Mouse (Mus musculus) kidney, adult 18-20 months (tissue): ENCODE measurements around the gene Zmiz1.

Experiments used
- DNase-seq: peaks from one replicate; pipeline ENCODE4 v3.0.0; 2021

Zmiz1 gene

GRCm38 (mm10) chr14:25539493-25540116 is 80.6 kb downstream of the Zmiz1 start:
- DNase-seq, result no peak

DNA sequence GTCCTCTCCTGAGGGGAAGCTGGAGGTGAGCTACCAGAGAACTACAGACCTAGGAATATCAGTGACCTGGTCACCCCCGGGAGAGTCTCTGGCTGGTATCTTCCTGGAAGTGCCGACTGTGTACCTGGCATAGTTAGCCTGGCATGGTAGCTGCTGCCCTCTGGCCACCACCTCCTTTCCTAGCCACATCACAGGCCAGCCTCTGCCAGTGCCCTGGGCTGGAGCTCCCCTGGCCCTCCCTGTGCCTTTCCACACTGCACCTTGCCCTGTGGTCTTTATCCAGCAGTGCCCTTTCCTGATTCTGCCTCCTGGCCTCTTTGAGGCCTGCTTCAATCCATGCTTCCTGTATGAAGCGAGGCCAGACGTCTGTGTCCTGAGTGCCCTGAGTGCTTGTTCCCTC is 81.2 kb downstream of the Zmiz1 start:
- DNase-seq, result no peak

GRCm38 (mm10) chr14:25541213-25541612 is 82.2 kb downstream of the Zmiz1 start:
- no peak for DNase-seq

DNA sequence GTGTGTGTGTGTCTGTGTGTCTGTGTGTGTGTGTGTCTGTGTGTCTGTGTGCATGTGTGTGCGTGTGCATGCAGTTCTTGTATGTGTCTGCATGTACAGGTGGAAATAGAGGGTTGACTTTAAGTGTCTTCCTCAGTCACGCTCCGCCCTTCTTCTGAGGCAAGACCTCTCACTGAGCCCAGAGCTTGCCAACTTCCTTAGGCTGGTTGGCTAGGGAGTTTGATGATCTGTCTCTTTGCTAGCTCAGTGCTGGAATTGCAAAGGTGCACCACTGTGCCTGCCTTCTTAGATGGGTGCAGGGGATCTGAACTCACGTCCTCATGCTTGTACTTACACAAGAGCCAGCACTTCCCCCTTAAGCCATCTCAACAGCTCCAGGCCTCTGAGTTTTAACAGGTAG is 84.1 kb downstream of the Zmiz1 start:
- DNase-seq, result no peak

DNA sequence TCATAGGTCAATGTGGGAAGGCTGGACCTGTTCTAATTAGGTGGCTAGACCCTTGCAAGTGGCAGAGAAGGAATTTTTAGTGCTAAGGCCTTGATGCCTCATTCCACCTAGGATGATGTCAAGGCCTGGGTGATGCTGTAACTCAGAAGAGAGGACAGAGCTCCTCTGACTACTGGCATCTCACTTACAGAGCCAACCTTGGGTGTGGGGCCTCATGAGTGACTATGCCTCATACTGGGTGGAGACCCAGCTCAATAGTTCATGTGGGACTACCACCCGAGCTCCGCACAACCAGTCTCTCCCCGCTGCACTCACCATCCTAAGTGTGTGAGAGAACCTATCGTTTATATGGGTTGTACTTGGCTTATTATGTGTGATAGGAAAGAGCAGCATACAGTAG is 84.9 kb downstream of the Zmiz1 start:
- DNase-seq, result no peak

DNA sequence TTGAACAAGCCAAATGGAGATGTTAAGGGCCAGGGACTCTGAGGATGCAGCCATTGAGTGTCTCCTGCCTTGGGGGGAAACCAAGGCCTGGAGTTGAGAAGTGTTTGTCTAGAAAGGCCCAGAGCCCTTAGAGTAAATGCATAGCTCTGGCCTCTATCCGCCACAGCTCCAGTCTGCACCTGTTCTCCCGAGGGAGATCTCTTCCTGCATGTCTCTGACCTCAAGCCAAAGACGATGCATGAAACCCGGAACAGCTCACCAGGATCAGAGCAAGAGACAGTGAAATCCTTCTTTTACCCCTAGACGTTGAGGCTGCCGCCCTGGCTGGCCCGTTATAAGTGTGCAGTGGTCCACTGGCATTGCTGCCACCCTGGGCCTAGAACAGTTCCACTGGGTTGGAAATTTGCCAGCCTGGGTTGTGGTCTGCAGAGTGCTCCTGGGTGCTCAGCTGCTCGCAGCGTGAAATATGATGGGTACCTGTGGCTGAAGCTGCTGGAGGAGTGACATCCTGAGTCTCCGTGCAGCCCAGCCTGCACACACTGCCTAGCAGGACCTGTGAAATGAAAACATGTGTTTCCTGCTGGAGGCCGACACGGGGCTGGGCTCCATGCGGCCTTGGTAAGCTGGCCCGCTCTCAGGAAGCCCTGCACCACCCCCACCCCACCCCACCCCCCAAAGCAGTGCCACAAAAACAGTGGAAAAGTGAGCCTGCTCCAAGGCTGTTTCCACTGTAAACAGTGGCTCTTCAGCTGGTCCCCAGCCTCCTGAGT is 88.1 kb downstream of the Zmiz1 start:
- no peak for DNase-seq

DNA sequence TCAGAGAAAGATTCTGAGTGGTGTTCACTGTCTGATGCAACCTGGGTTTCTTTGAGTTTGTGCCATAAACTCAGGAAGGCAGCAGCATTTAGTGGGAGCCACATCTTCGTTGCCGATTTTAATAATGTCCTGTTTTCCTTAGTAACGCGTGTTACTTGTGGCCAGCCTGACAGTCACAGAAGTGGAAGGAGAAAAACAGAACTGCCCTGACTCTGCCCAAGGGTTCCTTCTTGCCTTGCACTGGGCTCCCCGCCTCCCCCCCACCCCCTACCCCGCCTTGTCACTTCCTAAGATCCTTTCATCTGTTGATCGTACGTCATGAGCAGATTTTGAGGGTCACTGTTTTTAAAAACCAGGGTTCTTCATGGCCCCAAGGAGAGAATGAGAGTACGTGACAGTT is 88.9 kb downstream of the Zmiz1 start:
- DNase-seq, result no peak

DNA sequence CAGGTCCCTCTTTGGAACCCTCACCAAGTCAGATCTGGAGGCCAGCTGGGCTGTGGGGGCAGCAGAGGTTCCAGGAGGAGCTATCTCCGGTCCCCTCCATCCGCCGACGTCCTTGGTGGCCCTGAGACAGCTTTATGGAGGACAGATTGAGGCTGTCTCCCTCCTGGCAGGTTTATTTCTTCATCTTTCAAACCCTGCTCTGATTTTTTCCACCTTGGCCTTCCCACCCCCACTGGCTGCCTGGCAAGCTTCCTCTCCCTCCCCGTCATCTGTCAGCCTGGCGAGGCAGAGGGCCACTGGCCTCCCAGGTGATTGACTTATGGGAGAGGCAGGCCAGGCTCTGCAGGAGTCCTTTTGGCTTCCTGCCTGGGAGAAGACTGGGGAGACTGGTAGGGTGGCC is 89.7 kb downstream of the Zmiz1 start:
- peak; percentile 67 for DNase-seq

DNA sequence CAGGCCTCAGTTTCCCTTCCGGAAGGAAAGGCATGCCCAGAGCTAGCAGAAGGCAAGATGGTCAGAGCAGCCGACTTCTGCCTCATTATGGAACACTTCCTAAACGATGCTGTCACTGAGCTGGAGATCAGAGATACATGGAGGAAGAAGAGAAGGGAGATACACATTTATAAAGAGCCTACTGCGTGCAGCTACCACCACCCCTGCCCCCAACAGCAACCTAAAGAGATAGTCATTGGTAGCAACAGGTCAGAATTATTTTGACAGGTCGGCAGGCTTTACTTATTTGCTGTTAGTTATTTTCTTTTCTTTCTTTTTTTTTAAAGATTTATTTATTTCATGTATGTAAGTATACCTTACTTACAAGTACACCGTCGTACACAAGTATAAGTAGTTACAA is 90.1 kb downstream of the Zmiz1 start:
- DNase-seq, result no peak

GRCm38 (mm10) chr14:25549871-25550840 is 91.2 kb downstream of the Zmiz1 start:
- no peak for DNase-seq

GRCm38 (mm10) chr14:25551731-25552130 is 92.7 kb downstream of the Zmiz1 start:
- no peak for DNase-seq

- DNase-seq, result no peak
These were observed 94.4 kb downstream of the Zmiz1 start for GRCm38 (mm10) chr14:25553382-25553781.

DNA sequence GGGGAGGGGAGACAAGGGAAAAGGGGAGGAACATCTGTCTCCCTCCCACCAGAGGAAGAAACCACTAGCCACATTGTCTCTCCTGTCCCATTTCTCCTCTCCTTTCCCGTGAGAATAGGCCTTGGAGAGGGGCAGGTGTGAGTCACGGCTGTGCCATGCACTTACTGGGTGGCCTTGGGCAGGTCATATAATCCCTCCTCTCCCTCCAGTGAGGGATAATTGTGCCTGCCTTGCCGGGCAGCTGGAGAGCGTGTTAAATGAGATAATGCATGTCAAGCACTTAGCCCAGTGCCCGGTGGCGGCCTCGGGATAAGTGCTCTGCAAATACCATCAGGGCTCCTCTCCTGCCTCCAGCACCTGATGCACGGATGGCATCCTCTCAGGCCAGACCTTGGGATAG is 95.8 kb downstream of the Zmiz1 start:
- no peak for DNase-seq

- no peak for DNase-seq
These were observed 96.4 kb downstream of the Zmiz1 start for GRCm38 (mm10) chr14:25555291-25555781.

DNA sequence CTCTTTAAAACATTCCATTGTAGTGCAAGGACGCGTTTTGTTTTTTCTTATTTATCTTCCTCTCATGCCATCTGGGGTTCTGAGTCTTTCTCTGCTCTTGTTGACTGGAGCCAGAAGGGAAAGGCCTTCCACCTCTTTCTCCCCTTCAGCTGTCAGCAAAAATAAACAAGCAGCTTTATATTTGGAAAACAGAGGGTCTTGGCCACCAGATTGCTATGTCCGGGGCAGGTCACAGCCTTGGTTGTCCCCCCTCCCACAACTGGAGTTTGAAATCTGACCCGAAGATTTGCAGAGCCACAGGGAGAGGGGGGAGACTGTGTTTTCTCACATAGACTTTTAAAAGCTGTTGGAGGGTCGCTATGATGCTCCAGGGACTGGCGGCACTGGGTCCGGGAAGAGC is 96.9 kb downstream of the Zmiz1 start:
- no peak for DNase-seq

DNA sequence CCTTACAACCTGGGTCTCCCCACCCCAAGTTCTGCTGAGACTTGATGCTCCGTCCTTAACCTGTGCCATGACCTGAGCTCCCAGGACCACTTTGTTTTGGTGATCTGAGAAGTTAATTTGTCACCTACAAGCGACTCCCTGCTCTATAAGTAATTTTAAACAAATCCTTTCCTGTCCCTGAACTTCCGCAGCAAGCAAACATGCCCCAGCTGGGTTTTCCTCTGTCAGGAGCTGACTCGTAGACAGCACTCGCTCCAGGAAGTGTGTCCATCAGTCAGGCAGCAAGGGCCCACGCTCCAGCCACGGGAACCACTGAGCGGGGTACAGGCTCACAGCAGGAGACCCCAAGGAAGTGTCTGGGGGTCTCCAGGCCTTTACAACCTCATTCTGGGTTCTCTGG is 98.0 kb downstream of the Zmiz1 start:
- DNase-seq, result no peak

DNA sequence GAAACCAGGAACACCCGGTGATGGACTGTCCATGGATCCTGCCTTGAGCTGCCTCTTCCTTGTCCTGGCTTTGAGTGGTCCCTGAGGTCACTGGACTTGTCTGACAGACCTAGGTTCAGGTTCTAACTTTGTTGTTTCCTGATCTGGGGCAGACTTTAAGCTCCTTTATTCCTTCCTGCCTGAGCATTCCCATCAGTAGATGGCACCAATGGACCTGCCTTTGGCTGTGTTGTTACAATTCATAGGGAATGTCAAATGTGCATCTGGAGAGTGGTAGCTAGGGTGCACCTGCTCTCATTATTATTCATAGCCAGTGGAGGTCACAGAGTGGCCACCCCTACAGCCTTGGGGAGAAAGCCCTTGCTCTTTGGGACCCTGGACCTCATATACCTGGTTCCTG is 99.5 kb downstream of the Zmiz1 start:
- DNase-seq, result no peak

GRCm38 (mm10) chr14:25559907-25560306 is 100.9 kb downstream of the Zmiz1 start:
- DNase-seq, result no peak

- DNase-seq, result no peak
These were observed 101.9 kb downstream of the Zmiz1 start for GRCm38 (mm10) chr14:25560841-25561240.

DNA sequence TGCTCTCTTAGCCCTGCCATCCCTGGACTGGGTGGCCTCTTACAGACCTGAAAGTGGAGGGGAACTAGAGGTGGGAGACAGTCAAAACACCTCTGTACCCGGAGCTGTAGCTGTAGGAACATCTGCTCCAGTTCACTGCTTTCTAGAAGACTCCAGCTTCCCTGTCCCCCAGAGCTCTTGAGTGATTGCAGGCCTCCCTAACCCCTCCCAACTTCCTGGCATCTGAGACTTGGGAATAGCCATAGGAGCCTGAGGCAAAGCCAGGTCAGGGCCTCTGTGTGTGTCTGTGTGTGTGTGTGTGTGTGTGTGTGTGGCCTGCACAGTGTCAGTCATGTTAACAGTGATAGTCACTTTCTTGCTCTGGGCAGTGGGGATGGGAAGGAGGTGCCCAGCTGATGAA is 102.7 kb downstream of the Zmiz1 start:
- no peak for DNase-seq

- DNase-seq, result no peak
These were observed 103.5 kb downstream of the Zmiz1 start for GRCm38 (mm10) chr14:25562447-25562846.

- DNase-seq, result no peak
These were observed 103.9 kb downstream of the Zmiz1 start for GRCm38 (mm10) chr14:25562909-25563308.

GRCm38 (mm10) chr14:25564577-25564976 is 105.6 kb downstream of the Zmiz1 start:
- DNase-seq, result no peak
